Mouse (Mus musculus) small intestine, adult 2 months (tissue): ENCODE measurements around the gene Efemp2. TPM values are rescaled to one million over a fixed set of nuclear protein-coding genes. Genes with fewer than 3 reads are reported as not detected.
A peak's percentile ranks its signal among the peaks of the same experiment; 100 is the strongest.

Experiments used
- H3K27ac ChIP-seq: fragments of 200-500 bp; 2 replicates; pipeline ENCODE4 v1.5.1; 2012; ENCODE audit warnings: low read depth, low read length, control low read depth, inconsistent platforms; ENCODE audit not compliant: insufficient read depth
- H3K27me3 ChIP-seq: fragments of 200-500 bp; 2 replicates; pipeline ENCODE4 v1.6.1; 2012; ENCODE audit warnings: mild to moderate bottlenecking, moderate library complexity, low read length, inconsistent platforms; ENCODE audit not compliant: control insufficient read depth, insufficient read depth
- H3K36me3 ChIP-seq: fragments of 200-500 bp; 2 replicates; pipeline ENCODE4 v1.6.1; 2012; ENCODE audit warnings: mild to moderate bottlenecking, low read length, control low read depth, inconsistent platforms; ENCODE audit not compliant: control insufficient read depth, insufficient read depth
- H3K4me1 ChIP-seq: fragments of 200-500 bp; 2 replicates; pipeline ENCODE4 v1.6.1; 2012; ENCODE audit warnings: low read length, inconsistent platforms, mixed read lengths; ENCODE audit not compliant: control insufficient read depth, insufficient read depth, insufficient read length
- H3K4me3 ChIP-seq: fragments of 200-500 bp; 2 replicates; pipeline ENCODE4 v1.5.1; 2012; ENCODE audit warnings: low read depth, mild to moderate bottlenecking, control low read depth, inconsistent platforms, low read length, moderate library complexity
- CTCF ChIP-seq: fragments of 200-500 bp; IDR thresholded peaks from 2 replicates; pipeline ENCODE4 v1.5.1; 2012; ENCODE audit warnings: low read depth, mild to moderate bottlenecking, control low read depth, inconsistent platforms, low read length, moderate library complexity, mixed read lengths; ENCODE audit not compliant: insufficient replicate concordance, insufficient read length; ENCODE audit errors: extremely low read depth
- POLR2A ChIP-seq: fragments of 200-500 bp; IDR thresholded peaks from 2 replicates; pipeline ENCODE4 v1.6.1; 2012; ENCODE audit warnings: low read depth, mild to moderate bottlenecking, control low read depth, inconsistent platforms, low read length, moderate library complexity
- WGBS: fragments of 180-500 bp; shearing (Covaris S2); methylation state at CpG from one replicate; pipeline ENCODE4 v1.1.7; 2018; 5-methylcytosine and 5-hydroxymethylcytosine counted together
- polyA plus RNA-seq: library from polyadenylated mRNA; depleted of rRNA; stranded (reverse); fragments of >200 nt; gene quantifications from 2 replicates; pipeline ENCODE4 v1.2.3, GENCODE M21; 2012

The Efemp2 gene
- polyA plus RNA-seq, 1 experiment: 26.5 TPM

DNA sequence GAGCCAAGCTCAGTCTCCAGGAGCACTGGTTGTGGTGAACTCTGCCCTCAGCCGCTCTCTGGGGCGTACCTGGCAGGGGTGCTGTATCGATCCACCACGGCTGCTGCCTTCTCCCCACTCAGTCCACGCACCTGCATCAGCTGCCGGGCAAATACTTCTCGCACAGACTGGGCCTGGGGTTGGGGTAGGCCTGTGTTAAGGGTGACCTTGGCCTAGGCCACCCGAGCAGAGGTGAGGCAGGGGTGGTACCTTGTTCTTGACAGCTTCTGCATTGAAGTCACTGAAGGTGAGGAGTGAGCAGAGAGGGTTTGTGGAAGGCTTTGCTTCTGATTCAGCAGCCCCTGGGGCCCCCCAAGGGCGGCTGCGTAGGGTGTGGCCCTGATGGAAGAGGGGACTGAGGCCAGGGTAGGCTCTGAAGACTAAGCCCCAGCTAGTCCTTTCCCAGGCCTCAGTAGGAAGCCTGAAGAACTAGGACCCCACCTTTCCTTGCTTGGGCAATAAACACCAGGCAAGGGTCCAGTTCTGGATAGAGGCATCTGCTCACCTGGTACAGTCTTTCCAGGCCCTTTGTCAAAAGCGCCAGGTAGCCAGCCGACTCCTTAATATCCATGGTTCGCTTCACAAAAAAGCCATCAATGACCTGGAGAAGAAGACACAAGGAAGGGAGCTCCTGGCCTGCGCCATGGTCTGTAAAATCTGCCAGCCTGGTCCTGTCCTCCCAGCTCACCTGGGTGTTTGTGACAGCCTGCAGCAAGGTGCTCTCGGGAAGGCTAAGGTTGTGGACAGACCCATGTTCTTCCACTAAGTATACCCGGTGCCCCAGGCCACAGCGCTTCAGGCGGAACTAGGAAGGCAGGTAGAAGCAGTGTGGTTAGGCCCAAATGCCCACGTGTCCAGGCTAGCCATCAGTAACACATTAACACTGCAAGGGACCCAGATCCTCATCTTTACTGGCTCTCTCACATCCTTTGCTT is 9.9 kb downstream of the Efemp2 start:
- Histone ChIP-seq H3K4me3 (no peak overlapping the region), H3K27ac (no peak overlapping the region), H3K27me3 (no peaks in the 10 kb centered on the region), H3K36me3 (peaks cover 7% of the 10 kb centered on the region; the same call in 1 of the 2 replicates), H3K4me1 (peaks cover 7% of the 10 kb centered on the region; the same call in 1 of the 2 replicates)
- 54% methylated on average over 19 of the region's 19 CpGs for WGBS
- no peak for TF ChIP-seq CTCF
- no peak for TF ChIP-seq POLR2A

DNA sequence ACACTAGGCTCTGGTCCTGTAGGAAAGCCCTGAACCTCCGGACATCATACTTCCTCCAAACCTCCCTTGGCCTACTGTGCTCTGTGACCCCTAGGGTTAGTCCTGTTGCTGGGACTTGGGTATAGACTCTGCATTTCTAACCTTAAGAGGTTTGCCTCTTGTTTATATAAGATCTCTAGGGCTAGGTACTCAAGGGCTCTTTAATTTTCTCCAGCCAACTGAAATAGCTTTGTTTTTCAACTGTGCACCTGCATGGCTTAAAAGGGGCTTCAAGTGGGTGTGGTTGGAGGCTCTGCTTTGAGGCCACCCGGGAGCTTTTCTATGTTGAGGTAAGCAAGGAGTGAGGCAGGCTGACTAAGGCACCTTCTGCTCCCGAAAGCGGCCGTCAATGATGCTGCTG is 10.7 kb downstream of the Efemp2 start:
- H3K27ac ChIP-seq: no peak overlapping the region
- H3K4me3 ChIP-seq: no peak overlapping the region
- H3K4me1 ChIP-seq: peaks cover 7% of the 10 kb centered on the region; the same call in 1 of the 2 replicates
- 85% methylated on average over 5 of the region's 5 CpGs for WGBS
- no peaks in the 10 kb centered on the region for H3K27me3 ChIP-seq
- TF ChIP-seq POLR2A (no peak), CTCF (no peak)
- peaks cover 7% of the 10 kb centered on the region; the same call in 1 of the 2 replicates for H3K36me3 ChIP-seq

DNA sequence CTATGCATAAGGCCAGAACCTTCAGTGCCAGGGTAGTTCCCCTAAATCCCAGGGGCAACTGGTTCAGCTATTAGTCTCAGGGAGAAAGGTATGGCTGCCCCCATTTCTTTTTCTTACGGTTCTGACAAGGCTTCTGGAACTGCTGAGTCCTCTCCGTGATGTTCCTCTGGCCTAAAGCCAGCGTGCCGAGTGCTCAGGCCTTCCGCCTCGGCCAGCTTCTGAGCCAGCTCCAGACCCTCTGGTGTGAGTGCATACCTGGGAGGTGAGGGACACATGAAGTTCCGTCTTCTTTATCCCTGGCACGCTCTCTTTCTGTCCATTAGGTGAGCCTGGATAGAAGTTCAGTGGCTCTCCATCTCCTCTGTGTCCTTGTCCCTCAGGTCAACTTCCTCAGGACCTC is 11.6 kb downstream of the Efemp2 start:
- H3K36me3 ChIP-seq: peaks cover 7% of the 10 kb centered on the region; the same call in 1 of the 2 replicates
- no peak overlapping the region for H3K27ac ChIP-seq
- H3K4me1 ChIP-seq: peaks cover 8% of the 10 kb centered on the region; the same call in 1 of the 2 replicates
- H3K4me3 ChIP-seq: no peak overlapping the region
- TF ChIP-seq CTCF: no peak
- no peak for TF ChIP-seq POLR2A
- H3K27me3 ChIP-seq: no peaks in the 10 kb centered on the region
- WGBS: 86% methylated on average over 8 of the region's 8 CpGs

- no peak overlapping the region for H3K27ac ChIP-seq
- no peak overlapping the region for H3K4me3 ChIP-seq
- H3K36me3 ChIP-seq: peaks cover 7% of the 10 kb centered on the region; the same call in 1 of the 2 replicates
- H3K27me3 ChIP-seq: no peaks in the 10 kb centered on the region
- 90% methylated on average over 7 of the region's 7 CpGs for whole genome bisulfite sequencing
- H3K4me1 ChIP-seq: peaks cover 8% of the 10 kb centered on the region; the same call in 1 of the 2 replicates
- TF ChIP-seq POLR2A (no peak), CTCF (no peak)
Observed at GRCm38 (mm10) chr19:5485821-5486220, 12.1 kb downstream of the Efemp2 start.

DNA sequence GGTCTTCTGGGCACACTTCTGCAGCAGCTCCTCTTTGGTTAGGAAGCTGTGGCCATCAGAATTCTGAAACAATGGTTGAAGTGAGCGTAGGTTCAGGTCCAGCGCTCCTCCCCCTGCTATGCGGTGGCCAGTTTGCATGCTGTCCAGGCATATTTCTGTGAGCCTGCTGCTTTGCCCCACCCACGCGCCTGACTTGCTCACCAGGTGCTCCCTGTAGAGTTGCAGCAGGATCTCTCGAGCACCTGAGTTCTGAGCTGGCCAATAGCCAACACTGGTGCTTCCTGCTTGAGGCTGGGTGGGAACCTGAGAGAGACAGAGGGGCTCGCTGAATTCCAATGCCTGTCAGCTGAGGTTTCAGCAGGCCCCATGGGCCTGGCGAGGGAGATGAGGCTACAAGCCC is 12.5 kb downstream of the Efemp2 start:
- Histone ChIP-seq H3K4me3 (no peak overlapping the region), H3K36me3 (peaks cover 7% of the 10 kb centered on the region; the same call in 1 of the 2 replicates), H3K27me3 (no peaks in the 10 kb centered on the region), H3K27ac (no peak overlapping the region), H3K4me1 (peaks cover 8% of the 10 kb centered on the region; the same call in 1 of the 2 replicates)
- no peak for TF ChIP-seq POLR2A
- no peak for TF ChIP-seq CTCF
- WGBS: 37% methylated on average over 8 of the region's 8 CpGs

GRCm38 (mm10) chr19:5486771-5487170 is 13.0 kb downstream of the Efemp2 start:
- 50% methylated on average over 4 of the region's 4 CpGs for WGBS
- H3K27ac ChIP-seq: no peak overlapping the region
- H3K27me3 ChIP-seq: no peaks in the 10 kb centered on the region
- TF ChIP-seq CTCF: no peak
- TF ChIP-seq POLR2A: no peak
- H3K36me3 ChIP-seq: peaks cover 7% of the 10 kb centered on the region; the same call in 1 of the 2 replicates
- H3K4me3 ChIP-seq: no peak overlapping the region
- peaks cover 8% of the 10 kb centered on the region; the same call in 1 of the 2 replicates for H3K4me1 ChIP-seq

DNA sequence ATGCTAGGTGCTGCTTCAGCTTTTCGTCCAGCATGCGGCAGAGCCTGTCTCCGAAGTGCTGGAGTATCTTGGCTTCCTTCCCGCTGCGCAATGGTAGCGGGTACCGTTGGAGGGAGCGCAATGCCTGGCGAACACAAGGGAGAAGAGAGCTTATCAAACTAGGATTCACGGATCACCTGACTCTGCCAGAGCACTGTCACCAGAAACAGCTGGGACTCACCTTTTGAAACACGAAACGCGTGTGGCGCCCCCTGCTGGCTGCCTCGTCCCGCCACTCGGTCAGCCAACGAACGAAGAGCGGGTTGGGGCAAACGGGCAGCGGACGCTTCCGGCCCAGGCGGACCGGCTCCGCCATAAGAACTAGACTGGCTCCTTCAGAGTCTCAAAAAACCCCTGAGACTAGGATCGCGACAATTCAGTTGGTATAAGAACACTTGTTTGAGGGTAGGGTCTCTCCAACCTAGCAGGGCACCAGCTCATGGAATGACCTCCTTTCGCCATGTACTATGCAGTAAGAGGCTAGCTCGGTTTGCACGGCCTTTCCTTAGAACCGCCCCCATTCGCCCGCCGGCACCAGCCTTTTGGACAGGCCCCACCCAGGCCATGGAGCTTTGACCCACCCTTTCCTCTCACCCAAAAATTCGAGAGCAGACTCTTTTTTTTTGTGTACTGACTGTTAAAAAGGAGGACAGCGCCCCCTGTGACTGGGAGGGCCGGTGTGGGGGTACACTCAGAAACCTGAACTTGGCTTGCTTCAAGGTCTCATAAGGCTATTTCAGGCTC is 14.2 kb downstream of the Efemp2 start, which contains the start of gene Mus81:
Gene Mus81, minus strand, starts transcription at position 635 of the 783 bp plus-strand sequence.
- no peaks in the 10 kb centered on the region for H3K27me3 ChIP-seq
- peaks cover 11% of the 10 kb centered on the region; the same call in 1 of the 2 replicates for H3K4me1 ChIP-seq
- peak; percentile 69; the same call in 1 of the 2 replicates for TF ChIP-seq POLR2A
- TF ChIP-seq CTCF: peak; percentile 92
- peak within 1 kb of the TSS; percentile 90 for H3K4me3 ChIP-seq
- WGBS: under 1% methylated on average over 39 of the region's 39 CpGs
- peak within 1 kb of the TSS; percentile 99 for H3K27ac ChIP-seq
- peaks cover 9% of the 10 kb centered on the region for H3K36me3 ChIP-seq
